Mouse (Mus musculus) midbrain, embryonic 13.5 days (tissue): ENCODE measurements around the gene Gzmf. TPM values are rescaled to one million over a fixed set of nuclear protein-coding genes. Genes with fewer than 3 reads are reported as not detected.
"Not testable (repeated sequence)": the region's sequence is repeated elsewhere in the genome, so short reads cannot be mapped to it uniquely, and the experiment has no call there.

Experiments
- ATAC-seq: fragments of 200-750 bp; cut with Nextera tagmentation; 2 replicates; pipeline ENCODE4 v1.8.0; 2017; ENCODE audit warnings: mild to moderate bottlenecking, moderate TSS enrichment, moderate library complexity
- H3K27ac ChIP-seq: fragments of 300-500 bp; sonication (generic); 2 replicates; pipeline ENCODE4 v1.5.1; 2015; ENCODE audit warnings: inconsistent platforms, mild to moderate bottlenecking, moderate library complexity
- H3K27me3 ChIP-seq: fragments of 300-500 bp; sonication (generic); 2 replicates; pipeline ENCODE4 v1.6.1; 2015; ENCODE audit warnings: mild to moderate bottlenecking, inconsistent platforms
- H3K36me3 ChIP-seq: fragments of 300-500 bp; sonication (generic); 2 replicates; pipeline ENCODE4 v1.6.1; 2015; ENCODE audit warnings: mild to moderate bottlenecking, inconsistent platforms
- H3K4me1 ChIP-seq: fragments of 300-500 bp; sonication (generic); replicated peaks from 2 replicates; pipeline ENCODE4 v1.6.1; 2015; ENCODE audit warnings: inconsistent platforms
- H3K4me2 ChIP-seq: fragments of 300-500 bp; sonication (generic); replicated peaks from 2 replicates; pipeline ENCODE4 v1.6.1; 2015; ENCODE audit warnings: moderate library complexity, mild to moderate bottlenecking, inconsistent platforms
- H3K4me3 ChIP-seq: fragments of 300-500 bp; sonication (generic); replicated peaks from 2 replicates; pipeline ENCODE4 v1.5.1; 2015; ENCODE audit warnings: mild to moderate bottlenecking, inconsistent platforms
- H3K9ac ChIP-seq: fragments of 300-500 bp; sonication (generic); replicated peaks from 2 replicates; pipeline ENCODE4 v1.6.1; 2015; ENCODE audit warnings: mild to moderate bottlenecking, inconsistent platforms
- H3K9me3 ChIP-seq: fragments of 300-500 bp; sonication (generic); 2 replicates; pipeline ENCODE4 v1.6.1; 2016; ENCODE audit warnings: mild to moderate bottlenecking, inconsistent platforms
- WGBS: fragments of 180-500 bp; shearing (Covaris S2); methylation state at CpG from one replicate; pipeline ENCODE4 v1.1.7; 2015; 5-methylcytosine and 5-hydroxymethylcytosine counted together
- polyA plus RNA-seq: library from polyadenylated mRNA; unstranded; fragments of >200 nt; fragmentation: Nextera tagmentation; extraction: Ambion mirVana; gene quantifications from 2 replicates; pipeline ENCODE4 v1.2.1, GENCODE M21; 2015

Gzmf gene
- polyA plus RNA-seq, 1 experiment from 2014 or later: not detected

DNA sequence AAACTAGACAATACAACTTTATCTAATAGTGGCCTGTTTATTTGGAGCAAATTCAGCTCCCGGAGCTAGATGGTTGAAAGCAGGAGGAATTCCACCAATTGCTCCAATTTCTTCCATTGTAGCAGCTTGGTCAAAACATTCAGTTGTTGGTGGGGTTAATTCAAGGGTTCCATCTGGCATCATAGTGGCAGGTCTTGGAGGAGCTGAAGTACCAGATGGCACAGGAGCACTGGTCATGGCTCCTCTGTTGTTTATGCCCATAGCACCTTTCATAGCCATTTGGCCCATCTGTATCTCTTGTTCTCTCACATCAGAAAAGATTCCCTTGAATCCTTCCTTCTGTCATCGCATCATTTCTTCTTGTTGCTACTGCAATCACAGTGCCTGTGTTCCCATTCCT, 49.1 kb downstream of the Gzmf start:
- no peak overlapping the region for H3K9ac ChIP-seq
- no peak overlapping the region for H3K4me3 ChIP-seq
- 89% methylated on average over 2 of the region's 2 CpGs for WGBS
- H3K27me3 ChIP-seq: no peaks in the 10 kb centered on the region
- no peaks in the 10 kb centered on the region for H3K9me3 ChIP-seq
- H3K4me1 ChIP-seq: no peaks in the 10 kb centered on the region
- no peak overlapping the region for H3K27ac ChIP-seq
- no peaks in the 10 kb centered on the region for H3K36me3 ChIP-seq
- no peak overlapping the region for H3K4me2 ChIP-seq
- no peak for ATAC-seq

- H3K27ac ChIP-seq, H3K4me2 ChIP-seq, H3K4me1 ChIP-seq, ATAC-seq, H3K9me3 ChIP-seq, H3K27me3 ChIP-seq, H3K36me3 ChIP-seq, H3K9ac ChIP-seq, H3K4me3 ChIP-seq: not testable (repeated sequence)
- WGBS: 89% methylated on average over 2 of the region's 2 CpGs
Measured at GRCm38 (mm10) chr14:56159479-56159878, 51.7 kb downstream of the Gzmf start, which contains the start of gene Gzmg. TSS of gene Gzmg (minus strand) at chr14:56159579.

GRCm38 (mm10) chr14:56155340-56155739, 55.9 kb downstream of the Gzmf start:
- Histone ChIP-seq H3K4me3 (no peak overlapping the region), H3K4me2 (no peak overlapping the region), H3K9me3 (no peaks in the 10 kb centered on the region), H3K36me3 (no peaks in the 10 kb centered on the region), H3K9ac (no peak overlapping the region), H3K4me1 (no peaks in the 10 kb centered on the region), H3K27me3 (no peaks in the 10 kb centered on the region), H3K27ac (no peak overlapping the region)
- WGBS: 69% methylated on average over 2 of the region's 2 CpGs
- no peak for ATAC-seq

Other genes with a start within 250 kb of the Gzmf start
- not detected in 2 replicates for gene Mcpt1, start 193.4 kb downstream of the Gzmf start, polyA plus RNA-seq
- gene Mcpt9, start 180.9 kb downstream of the Gzmf start, polyA plus RNA-seq: not detected in 2 replicates
- gene Mcpt2, start 169.4 kb downstream of the Gzmf start, polyA plus RNA-seq: not detected in 2 replicates
- not detected in 2 replicates for gene Mcpt4, start 149.1 kb downstream of the Gzmf start, polyA plus RNA-seq
- not detected in 2 replicates for gene Mcpt8, start 126.1 kb downstream of the Gzmf start, polyA plus RNA-seq
- not detected in 2 replicates for gene Ctsg, start 108.8 kb downstream of the Gzmf start, polyA plus RNA-seq
- not detected in 2 replicates for gene Gzme, start 90.8 kb downstream of the Gzmf start, polyA plus RNA-seq
- gene Gzmd, start 78.8 kb downstream of the Gzmf start, polyA plus RNA-seq: not detected in 2 replicates
- gene Gzmg, start 51.8 kb downstream of the Gzmf start, polyA plus RNA-seq: not detected in 2 replicates
- gene Gzmn, start 36.8 kb downstream of the Gzmf start, polyA plus RNA-seq: not detected in 2 replicates
- not detected in 2 replicates for gene Gzmc, start 23.2 kb upstream of the Gzmf start, polyA plus RNA-seq
- gene Gzmb, start 50.8 kb upstream of the Gzmf start, polyA plus RNA-seq: not detected in 2 replicates
- gene Atp12a, start 153.7 kb upstream of the Gzmf start, polyA plus RNA-seq: 0.05 TPM in 1 of 2 replicates, not detected in the other
- gene Rnf17, start 191.2 kb upstream of the Gzmf start, polyA plus RNA-seq: 1.3 and 1.7 TPM in 2 replicates